Mouse (Mus musculus) olfactory bulb, adult 2 months (tissue): ENCODE measurements around the gene Olfr360. TPM values are rescaled to one million over a fixed set of nuclear protein-coding genes. Genes with fewer than 3 reads are reported as not detected.
"Not testable (repeated sequence)": the region's sequence is repeated elsewhere in the genome, so short reads cannot be mapped to it uniquely, and the experiment has no call there.

Experiments used
- H3K27ac ChIP-seq: fragments of 200-500 bp; 2 replicates; pipeline ENCODE4 v1.5.1; 2012; ENCODE audit warnings: low read depth, low read length; ENCODE audit not compliant: insufficient read depth
- H3K4me1 ChIP-seq: fragments of 200-500 bp; 2 replicates; pipeline ENCODE4 v1.6.1; 2012; ENCODE audit warnings: low read length; ENCODE audit not compliant: control insufficient read depth, insufficient read depth
- H3K4me3 ChIP-seq: fragments of 200-500 bp; 2 replicates; pipeline ENCODE4 v1.5.1; 2012; ENCODE audit warnings: mild to moderate bottlenecking, low read depth, low read length, moderate library complexity; ENCODE audit not compliant: insufficient read depth
- CTCF ChIP-seq: fragments of 200-500 bp; IDR thresholded peaks from 2 replicates; pipeline ENCODE4 v1.5.1; 2012; ENCODE audit warnings: low read depth, mild to moderate bottlenecking, low read length, moderate library complexity; ENCODE audit not compliant: insufficient read depth
- POLR2A ChIP-seq: fragments of 200-500 bp; IDR thresholded peaks from 2 replicates; pipeline ENCODE4 v1.6.1; 2012; ENCODE audit warnings: mild to moderate bottlenecking, low read depth, low read length, moderate library complexity; ENCODE audit not compliant: insufficient read depth
- WGBS: fragments of 180-500 bp; shearing (Covaris S2); methylation state at CpG from one replicate; pipeline ENCODE4 v1.1.7; 2018; 5-methylcytosine and 5-hydroxymethylcytosine counted together
- polyA plus RNA-seq: library from polyadenylated mRNA; stranded (reverse); fragments of >200 nt; gene quantifications from 2 replicates; pipeline ENCODE4 v1.2.4, GENCODE M21; 2012; ENCODE audit warnings: low replicate concordance; ENCODE audit not compliant: missing spikeins, insufficient read depth, insufficient read length

Olfr360 gene
- polyA plus RNA-seq, result not detected in 2 replicates

GRCm38 (mm10) chr2:37065446-37065845 is at the start of gene Olfr360:
TSS of gene Olfr360 (plus strand) at chr2:37065746.
- no peaks in the 10 kb centered on the region for H3K4me1 ChIP-seq

GRCm38 (mm10) chr2:37089190-37089589 is 23.6 kb downstream of the Olfr360 start, which contains the start of gene Olfr361:
TSS of gene Olfr361 (minus strand) at chr2:37089290.
- H3K4me1 ChIP-seq, H3K27ac ChIP-seq, H3K4me3 ChIP-seq: not testable (repeated sequence)
- WGBS, result 77% methylated on average over 1 of the region's 1 CpGs

More at GRCm38 (mm10) chr2:37065446-37065845, at the start of gene Olfr360:
- H3K4me3 ChIP-seq, result no peak within 1 kb of the TSS
- H3K27ac ChIP-seq, result no peak within 1 kb of the TSS
- no peak for TF ChIP-seq POLR2A
- TF ChIP-seq CTCF, result no peak

GRCm38 (mm10) chr2:37117810-37118209 is 52.3 kb downstream of the Olfr360 start, which contains the start of gene Olfr362:
TSS of gene Olfr362 (minus strand) at chr2:37117910.
- no peak within 1 kb of the TSS for H3K4me3 ChIP-seq
- TF ChIP-seq POLR2A (no peak), CTCF (no peak)
- 97% methylated on average over 1 of the region's 1 CpGs for WGBS
- H3K27ac ChIP-seq, result no peak within 1 kb of the TSS
- H3K4me1 ChIP-seq, result no peaks in the 10 kb centered on the region

Other genes starting within 250 kb of the Olfr360 start
- gene Olfr3, start 248.7 kb upstream of the Olfr360 start, polyA plus RNA-seq, result not detected in 2 replicates
- gene Olfr350, start 219.4 kb upstream of the Olfr360 start, polyA plus RNA-seq, result not detected in 2 replicates
- gene Olfr351, start 203.1 kb upstream of the Olfr360 start, polyA plus RNA-seq, result not detected in 2 replicates
- gene Olfr352, start 197.3 kb upstream of the Olfr360 start, polyA plus RNA-seq, result not detected in 2 replicates
- not detected in 2 replicates for gene Olfr353, start 172.8 kb upstream of the Olfr360 start, polyA plus RNA-seq
- not detected in 2 replicates for gene Olfr354, start 160.1 kb upstream of the Olfr360 start, polyA plus RNA-seq
- not detected in 2 replicates for gene Olfr355, start 136.8 kb upstream of the Olfr360 start, polyA plus RNA-seq
- not detected in 2 replicates for gene Olfr356, start 128.6 kb upstream of the Olfr360 start, polyA plus RNA-seq
- not detected in 2 replicates for gene Olfr357, start 71.9 kb upstream of the Olfr360 start, polyA plus RNA-seq
- not detected in 2 replicates for gene Olfr358, start 56.4 kb upstream of the Olfr360 start, polyA plus RNA-seq
- not detected in 2 replicates for gene Olfr361, start 23.5 kb downstream of the Olfr360 start, polyA plus RNA-seq
- gene Olfr362, start 52.2 kb downstream of the Olfr360 start, polyA plus RNA-seq, result not detected in 2 replicates
- gene Olfr364-ps1, start 73.6 kb downstream of the Olfr360 start, polyA plus RNA-seq, result not detected in 2 replicates
- gene Olfr365, start 122.5 kb downstream of the Olfr360 start, polyA plus RNA-seq, result not detected in 2 replicates
- not detected in 2 replicates for gene Olfr366, start 145.8 kb downstream of the Olfr360 start, polyA plus RNA-seq